Mouse (Mus musculus): ENCODE data around the gene Mesp1. TPM values are rescaled to one million over a fixed set of nuclear protein-coding genes. Genes with fewer than 3 reads are reported as not detected.
"Not testable (repeated sequence)": the region's sequence is repeated elsewhere in the genome, so short reads cannot be mapped to it uniquely, and the experiment has no call there.

The Mesp1 gene
- total RNA-seq, 2 experiments from 2014 or later: not detected

GRCm38 (mm10) chr7:79798606-79799005 is 5.0 kb upstream of the Mesp1 start:
- intact Hi-C loops (cut with DNase I; ENCODE audit: low total_unique reads): loop anchor here (2.0 kb wide), 1 partner anchor 116 kb away; no protein-coding TSS in a partner anchor
- no peak for DNase-seq

- DNase-seq: peak; percentile 32
- intact Hi-C loops (cut with DNase I; ENCODE audit: low total_unique reads): no loop called here
Observed at GRCm38 (mm10) chr7:79792635-79793421, 760 bp downstream of the Mesp1 start.

GRCm38 (mm10) chr7:79789812-79790211 is 3.8 kb downstream of the Mesp1 start:
- intact Hi-C loops (cut with DNase I; ENCODE audit: low total_unique reads); DNase-seq: not testable (repeated sequence)

DNA sequence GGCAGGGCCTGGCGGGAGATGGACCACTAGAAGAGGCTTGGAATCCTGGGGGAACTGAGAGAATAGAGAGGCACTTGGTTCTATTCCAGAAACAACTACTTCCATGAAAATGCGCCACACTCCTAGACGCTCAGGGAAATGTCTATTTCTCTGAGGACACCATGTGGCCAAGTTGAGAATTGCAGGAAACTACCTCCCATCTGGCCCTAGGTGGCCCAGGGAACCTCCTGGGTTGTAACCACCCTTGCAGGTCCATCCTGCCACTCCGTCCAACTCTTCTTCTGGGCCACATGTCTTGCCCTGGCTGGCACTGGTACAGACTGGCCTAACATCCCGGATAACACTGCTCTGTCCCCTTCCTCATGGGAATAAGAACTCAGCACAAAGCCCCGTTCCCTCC is 7.3 kb downstream of the Mesp1 start:
- intact Hi-C loops (cut with DNase I; ENCODE audit: low total_unique reads): no loop called here
- DNase-seq: peak; percentile 52

- no peak for DNase-seq
- intact Hi-C loops (cut with DNase I; ENCODE audit: low total_unique reads): no loop called here
Observed at GRCm38 (mm10) chr7:79782516-79782855, 11.1 kb downstream of the Mesp1 start.

GRCm38 (mm10) chr7:79781826-79782515 is 11.6 kb downstream of the Mesp1 start:
- intact Hi-C loops (cut with DNase I; ENCODE audit: low total_unique reads): no loop called here
- no peak for DNase-seq

- peak; percentile 63 for DNase-seq
- intact Hi-C loops (cut with DNase I; ENCODE audit: low total_unique reads): no loop called here
Observed at GRCm38 (mm10) chr7:79780647-79781626, 12.7 kb downstream of the Mesp1 start.

- DNase-seq: no peak
- intact Hi-C loops (cut with DNase I; ENCODE audit: low total_unique reads): no loop called here
Observed at GRCm38 (mm10) chr7:79771561-79772512, 21.8 kb downstream of the Mesp1 start.

GRCm38 (mm10) chr7:79769664-79770063 is 23.9 kb downstream of the Mesp1 start:
- intact Hi-C loops (cut with DNase I; ENCODE audit: low total_unique reads): no loop called here
- DNase-seq: no peak

DNA sequence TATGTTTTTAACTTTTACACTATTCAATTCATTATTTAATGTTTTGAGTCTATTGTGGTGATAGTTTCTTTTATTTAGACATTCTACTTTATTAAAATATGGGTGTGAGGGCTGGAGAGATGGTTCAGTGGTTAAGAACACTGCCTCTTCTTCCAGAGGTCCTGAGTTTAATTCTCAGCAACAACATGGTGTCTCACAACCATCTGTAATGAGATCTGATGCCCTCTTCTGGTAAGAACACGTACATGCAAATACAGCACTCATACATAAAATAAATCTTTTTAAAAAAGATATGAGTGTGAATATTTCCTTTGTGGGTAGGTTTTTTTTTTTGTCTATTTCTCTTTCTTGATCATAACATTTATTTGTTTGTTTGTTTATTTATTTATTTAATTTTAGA is 27.6 kb downstream of the Mesp1 start:
- DNase-seq: no peak

GRCm38 (mm10) chr7:79762106-79762505 is 31.5 kb downstream of the Mesp1 start:
- intact Hi-C loops (cut with DNase I; ENCODE audit: low total_unique reads): no loop called here
- DNase-seq: no peak

More for the DNA sequence above, 27.6 kb downstream of the Mesp1 start:
- intact Hi-C loops (cut with DNase I; ENCODE audit: low total_unique reads): no loop called here

- intact Hi-C loops (cut with DNase I; ENCODE audit: low total_unique reads): no loop called here
- no peak for DNase-seq
Observed at GRCm38 (mm10) chr7:79761124-79761876, 32.3 kb downstream of the Mesp1 start.

- intact Hi-C loops (cut with DNase I; ENCODE audit: low total_unique reads): no loop called here
- no peak for DNase-seq
Observed at GRCm38 (mm10) chr7:79759766-79760165, 33.8 kb downstream of the Mesp1 start.

GRCm38 (mm10) chr7:79758176-79758575 is 35.4 kb downstream of the Mesp1 start:
- intact Hi-C loops (cut with DNase I; ENCODE audit: low total_unique reads): no loop called here
- no peak for DNase-seq

DNA sequence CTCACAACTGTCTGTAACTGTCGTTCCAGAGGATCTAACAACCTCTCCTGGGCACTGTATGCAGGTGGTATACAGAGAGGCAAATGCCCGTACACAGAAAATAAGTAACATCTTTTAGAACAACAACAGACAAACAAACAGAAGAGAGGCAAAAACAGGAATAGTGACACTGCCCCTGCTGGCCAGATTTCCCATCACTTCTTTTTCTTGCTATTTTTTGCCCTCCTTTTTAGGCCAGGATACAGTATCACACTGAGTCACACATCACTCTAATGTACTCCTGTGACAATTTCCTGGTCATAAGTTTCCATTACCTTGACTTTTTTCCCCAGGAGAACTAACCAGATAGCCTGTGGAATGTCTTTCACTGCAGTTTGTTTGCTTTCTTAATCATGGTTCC is 37.3 kb downstream of the Mesp1 start:
- no peak for DNase-seq
- intact Hi-C loops (cut with DNase I; ENCODE audit: low total_unique reads): no loop called here

GRCm38 (mm10) chr7:79749511-79749910 is 44.1 kb downstream of the Mesp1 start:
- DNase-seq: no peak
- intact Hi-C loops (cut with DNase I; ENCODE audit: low total_unique reads): no loop called here

DNA sequence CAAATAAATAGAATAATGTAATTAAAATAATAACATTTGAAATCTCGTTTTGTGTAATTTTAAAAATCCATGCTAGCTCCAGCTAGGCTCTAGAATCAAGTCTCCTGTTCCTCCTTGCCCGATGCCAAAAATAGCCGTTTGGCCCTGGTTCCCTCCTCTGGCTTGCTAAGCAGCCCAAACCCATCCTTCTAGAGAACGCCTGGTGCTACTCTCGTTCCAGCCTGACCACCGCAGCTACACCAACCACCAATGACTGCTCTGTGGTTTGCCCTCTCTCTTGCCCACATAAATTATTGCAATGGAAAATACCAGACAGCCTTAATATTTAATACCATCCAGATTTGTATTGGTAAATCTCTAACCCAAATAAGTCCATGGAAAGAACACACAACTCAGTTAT is 45.9 kb downstream of the Mesp1 start:
- DNase-seq: no peak
- intact Hi-C loops (cut with DNase I; ENCODE audit: low total_unique reads): no loop called here

DNA sequence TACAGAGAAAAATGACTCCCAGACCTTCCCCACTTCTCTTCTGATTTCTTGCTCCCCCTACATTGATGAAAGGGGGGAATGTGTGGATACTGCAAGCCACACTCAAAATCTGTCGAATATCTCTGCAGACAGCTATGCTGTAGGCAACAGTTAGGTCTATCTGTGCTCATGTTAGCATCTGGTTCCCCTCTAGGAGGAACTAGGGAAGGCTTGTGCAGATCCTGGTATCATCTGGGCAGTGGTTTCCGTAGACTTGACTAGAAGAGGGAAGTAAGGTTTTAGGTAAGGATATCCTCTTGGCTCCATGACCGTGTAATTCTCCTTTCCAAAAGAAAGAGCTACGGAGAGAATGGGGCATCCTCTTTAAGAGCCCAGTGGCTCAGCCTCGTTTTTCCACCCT is 49.0 kb downstream of the Mesp1 start:
- no peak for DNase-seq
- intact Hi-C loops (cut with DNase I; ENCODE audit: low total_unique reads): no loop called here
